In genomic region chr11:121709278-121709677, GRCm38 (mm10) we compare ENCODE assay signal across 26 mouse cellular contexts.
"Had no signal": no experiment of that assay in that cellular context is flagged by ENCODE, and none has a peak within 500 bp of the region (broad histone marks: within the 10 kb centered on the region; RNA-seq: fewer than 3 reads in every experiment).

No protein-coding gene starts in this region.

- H3K27me3 ChIP-seq: limb, embryonic 15.5 days had no signal

- H3K27ac ChIP-seq: limb, embryonic 10.5 days; limb, embryonic 12.5 days; limb, embryonic 13.5 days; limb, embryonic 15.5 days; liver, embryonic 12.5 days; liver, embryonic 13.5 days; liver, embryonic 14.5 days; liver, embryonic 15.5 days; lung, embryonic 15.5 days; midbrain, embryonic 10.5 days; midbrain, embryonic 12.5 days; midbrain, embryonic 13.5 days; midbrain, embryonic 15.5 days; neural tube, embryonic 12.5 days had no signal

- DNase-seq: left cerebral cortex, postnatal 4 days; liver; liver, embryonic 13.5 days; liver, postnatal 0 days; lung, adult 18-20 months; lung, adult 2 months; lung, embryonic 14.5 days; lung, postnatal 10 days; lung, postnatal 14 days; lung, postnatal 36 days; midbrain, embryonic 14.5 days had no signal

- H3K9me3 ChIP-seq: limb, embryonic 10.5 days; limb, embryonic 12.5 days; limb, embryonic 13.5 days; limb, embryonic 15.5 days; liver, embryonic 12.5 days; liver, embryonic 13.5 days; liver, embryonic 15.5 days; lung, embryonic 15.5 days; megakaryocyte, embryonic 14.5 days; midbrain, embryonic 10.5 days; midbrain, embryonic 12.5 days; midbrain, embryonic 13.5 days; midbrain, embryonic 15.5 days; neural tube, embryonic 12.5 days had no signal

- H3K4me3 ChIP-seq: limb, embryonic 10.5 days; limb, embryonic 12.5 days; limb, embryonic 13.5 days; limb, embryonic 15.5 days; liver, embryonic 12.5 days; liver, embryonic 13.5 days; liver, embryonic 15.5 days; lung, embryonic 15.5 days; megakaryocyte, embryonic 14.5 days; midbrain, embryonic 10.5 days; midbrain, embryonic 12.5 days; midbrain, embryonic 13.5 days; midbrain, embryonic 15.5 days; myocyte; neural tube, embryonic 12.5 days had no signal

- H3K9ac ChIP-seq: limb, embryonic 12.5 days; limb, embryonic 13.5 days; limb, embryonic 15.5 days; liver, embryonic 12.5 days; liver, embryonic 13.5 days; liver, embryonic 14.5 days; liver, embryonic 15.5 days; liver, postnatal 0 days; lung, embryonic 14.5 days; lung, embryonic 15.5 days; midbrain, embryonic 12.5 days; midbrain, embryonic 13.5 days; midbrain, embryonic 15.5 days; neural tube, embryonic 12.5 days had no signal

- H3K4me1 ChIP-seq: liver, embryonic 12.5 days; liver, embryonic 13.5 days; liver, embryonic 15.5 days; midbrain, embryonic 12.5 days; midbrain, embryonic 13.5 days; neural tube, embryonic 12.5 days had no signal

- H3K36me3 ChIP-seq: limb, embryonic 10.5 days; limb, embryonic 12.5 days; limb, embryonic 15.5 days; liver, embryonic 12.5 days; liver, embryonic 13.5 days; liver, embryonic 15.5 days; lung, embryonic 15.5 days; midbrain, embryonic 10.5 days; midbrain, embryonic 12.5 days; midbrain, embryonic 13.5 days; midbrain, embryonic 15.5 days; neural tube, embryonic 12.5 days had no signal
